In the genomic region with DNA sequence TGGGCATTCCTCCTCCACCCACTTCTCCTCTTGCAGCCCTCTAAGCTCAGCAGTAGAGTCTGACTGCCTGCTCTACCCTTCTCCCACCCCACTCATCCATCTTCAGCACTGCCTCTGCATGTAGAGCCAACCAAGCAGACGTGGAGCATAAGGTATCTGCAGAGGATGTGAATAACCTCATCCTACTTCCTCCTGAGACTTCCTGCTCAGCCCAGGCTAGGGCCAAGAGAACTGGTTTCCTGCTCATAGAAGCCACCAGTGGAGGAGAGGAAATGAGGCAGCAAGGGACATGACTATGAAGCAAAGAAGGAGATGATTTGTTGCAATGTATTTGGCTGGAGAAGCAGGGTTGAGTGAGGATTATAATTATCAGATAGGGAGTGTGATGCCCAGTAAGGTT, we compare ENCODE assay signal across 14 mouse cellular contexts.
DNase-seq lines count a peak whose midpoint lies in the region; ATAC-seq lines count a peak whose summit lies in the region.
"Had no signal": no experiment of that assay in that cellular context is flagged by ENCODE, and none has a peak within 500 bp of the region (broad histone marks: within the 10 kb centered on the region; RNA-seq: fewer than 3 reads in every experiment).

No protein-coding gene starts in this region.

- no peak overlapping the region for H3K4me3 ChIP-seq in lung, embryonic 15.5 days
- no peak overlapping the region for H3K4me3 ChIP-seq in heart, embryonic 13.5 days
- H3K4me3 ChIP-seq: erythroblast, embryonic 14.5 days; neural tube, embryonic 12.5 days had no signal

- no peak overlapping the region for H3K4me2 ChIP-seq in lung, embryonic 15.5 days
- H3K4me2 ChIP-seq in heart, embryonic 13.5 days, result no peak overlapping the region
- H3K4me2 ChIP-seq: neural tube, embryonic 12.5 days had no signal

- H3K4me1 ChIP-seq in lung, embryonic 15.5 days, result no peaks in the 10 kb centered on the region
- no peaks in the 10 kb centered on the region for H3K4me1 ChIP-seq in heart, embryonic 13.5 days
- H3K4me1 ChIP-seq: neural tube, embryonic 12.5 days had no signal

- H3K9me3 ChIP-seq in lung, embryonic 15.5 days, result no peaks in the 10 kb centered on the region
- no peaks in the 10 kb centered on the region for H3K9me3 ChIP-seq in heart, embryonic 13.5 days
- H3K9me3 ChIP-seq: neural tube, embryonic 12.5 days had no signal

- no peak overlapping the region for H3K9ac ChIP-seq in lung, embryonic 15.5 days
- no peak overlapping the region for H3K9ac ChIP-seq in heart, embryonic 13.5 days
- H3K9ac ChIP-seq: neural tube, embryonic 12.5 days had no signal

- no peaks in the 10 kb centered on the region for H3K36me3 ChIP-seq in lung, embryonic 15.5 days
- no peaks in the 10 kb centered on the region for H3K36me3 ChIP-seq in heart, embryonic 13.5 days
- H3K36me3 ChIP-seq: G1E; neural tube, embryonic 12.5 days had no signal

- WGBS in lung, embryonic 15.5 days, result 29% methylated on average over 1 of the region's 1 CpGs
- 28% methylated on average over 1 of the region's 1 CpGs for WGBS in heart, embryonic 13.5 days

- 0 out of 2 replicates have a peak, but pooled peaks have one; percentile 35 for ATAC-seq in lung, embryonic 15.5 days (ENCODE audit: borderline replicate concordance, extremely low read depth, low FRiP score, low TSS enrichment)
- 0 out of 2 replicates have a peak, but pooled peaks have one; percentile 31 for ATAC-seq in heart, embryonic 13.5 days (ENCODE audit: extremely low read depth, insufficient number of reproducible peaks, low FRiP score, low TSS enrichment)
- ATAC-seq in megakaryocyte-erythroid progenitor cell, adult 5-6 weeks (replicated peaks; ENCODE audit: low FRiP score, low TSS enrichment, poor library complexity, severe bottlenecking), result no peak
- ATAC-seq: intestine, postnatal 0 days had no signal

- DNase-seq in adrenal gland, adult 8-10 months, result peak; percentile 7
- no peak for DNase-seq in adrenal gland, postnatal 4 days (ENCODE audit: low spot score in 2 of 2)
- no peak for DNase-seq in lung, postnatal 25 days (ENCODE audit: low spot score)
- DNase-seq in kidney, postnatal 10 days, result peak; percentile 30
- DNase-seq in cerebellum, postnatal 14 days, result no peak
- DNase-seq: midbrain, embryonic 14.5 days; retina, postnatal 1 day had no signal

- no peak overlapping the region for H3K27ac ChIP-seq in lung, embryonic 15.5 days
- H3K27ac ChIP-seq in heart, embryonic 13.5 days (replicated peaks), result no peak overlapping the region
- H3K27ac ChIP-seq: neural tube, embryonic 12.5 days had no signal

- no peaks in the 10 kb centered on the region for H3K27me3 ChIP-seq in lung, embryonic 15.5 days
- H3K27me3 ChIP-seq in heart, embryonic 13.5 days (replicated peaks), result no peaks in the 10 kb centered on the region
- H3K27me3 ChIP-seq: neural tube, embryonic 12.5 days had no signal

Comparison
In these comparisons a context has a peak if more than half of its experiments do, and no peak if none do; other contexts are left out.
1. DNase-seq: peak in adrenal gland, adult 8-10 months (single experiment) and kidney, postnatal 10 days (single experiment); none in adrenal gland, postnatal 4 days (0 of 2), lung, postnatal 25 days (single experiment) and cerebellum, postnatal 14 days (0 of 2).